1 mouse cellular context compared by ENCODE assay signal in genomic region chr10:81575208-81575631, GRCm38 (mm10).
TF ChIP-seq lines count a peak whose summit lies in the region.

No protein-coding gene starts in this region.

TF ChIP-seq in ES-E14, 5 proteins besides CTCF, POLR2A, EP300 and RAD21:
- TF ChIP-seq ZNF384 (IDR thresholded peaks at IDR 0.05; ENCODE audit: low read depth, low read length): no peak
- no peak for TF ChIP-seq MAFK (IDR thresholded peaks at IDR 0.05; ENCODE audit: insufficient read depth, low read depth, low read length)
- no peak for TF ChIP-seq HCFC1 (IDR thresholded peaks at IDR 0.05; ENCODE audit: borderline replicate concordance, insufficient read depth, low read length)
- no peak for TF ChIP-seq CHD2 (IDR thresholded peaks at IDR 0.05; ENCODE audit: low read depth, low read length)
- no peak for TF ChIP-seq ZC3H11A (IDR thresholded peaks at IDR 0.05; ENCODE audit: borderline replicate concordance, low read depth, low read length)
